Mouse (Mus musculus): ENCODE data around the gene Cyth3. TPM values are rescaled to one million over a fixed set of nuclear protein-coding genes. Genes with fewer than 3 reads are reported as not detected.

Gene Cyth3
- polyA plus RNA-seq, 1 experiment from 2014 or later = 64.9 TPM

DNA sequence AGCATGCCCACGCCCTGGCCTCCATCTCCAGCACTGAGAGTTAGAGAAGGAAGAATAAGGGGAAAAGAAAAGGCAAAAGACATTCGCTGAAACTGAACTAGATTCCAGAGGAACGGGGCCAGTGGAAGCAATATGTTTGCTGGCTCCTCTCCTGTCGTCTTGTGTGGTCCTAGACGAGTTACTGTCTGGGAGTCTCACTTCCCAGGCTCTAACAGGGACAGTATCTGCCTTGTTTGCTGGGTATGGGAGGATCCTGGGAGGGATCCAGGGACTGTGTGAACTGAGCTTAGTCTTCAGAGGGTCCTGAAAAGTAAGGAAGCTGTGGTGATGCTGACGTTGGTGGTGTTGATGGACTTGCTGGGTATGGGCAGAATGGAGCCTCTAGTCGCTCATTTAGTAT, 10.3 kb upstream of the Cyth3 start:
- no peak overlapping the region for H3K9ac ChIP-seq (ENCODE audit: low read depth, low read length)
- H3K27ac ChIP-seq (ENCODE audit: low read depth, low read length) = no peak overlapping the region
- no peaks in the 10 kb centered on the region for H3K4me1 ChIP-seq (ENCODE audit: control insufficient read depth, insufficient read depth, low read length)
- WGBS = 68% methylated on average over 7 of the region's 7 CpGs
- no peaks in the 10 kb centered on the region for H3K27me3 ChIP-seq (ENCODE audit: control insufficient read depth, insufficient read depth, low read length)
- ATAC-seq (ENCODE audit: low FRiP score, low TSS enrichment) = no peak
- no peaks in the 10 kb centered on the region for H3K36me3 ChIP-seq (ENCODE audit: control insufficient read depth, insufficient read depth, low read length)
- H3K4me3 ChIP-seq (ENCODE audit: low read length) = no peak overlapping the region
- H3K9me3 ChIP-seq (ENCODE audit: control insufficient read depth, low read length) = no peaks in the 10 kb centered on the region
- no peak overlapping the region for H3K4me2 ChIP-seq (replicated peaks; ENCODE audit: low read depth, low read length)

DNA sequence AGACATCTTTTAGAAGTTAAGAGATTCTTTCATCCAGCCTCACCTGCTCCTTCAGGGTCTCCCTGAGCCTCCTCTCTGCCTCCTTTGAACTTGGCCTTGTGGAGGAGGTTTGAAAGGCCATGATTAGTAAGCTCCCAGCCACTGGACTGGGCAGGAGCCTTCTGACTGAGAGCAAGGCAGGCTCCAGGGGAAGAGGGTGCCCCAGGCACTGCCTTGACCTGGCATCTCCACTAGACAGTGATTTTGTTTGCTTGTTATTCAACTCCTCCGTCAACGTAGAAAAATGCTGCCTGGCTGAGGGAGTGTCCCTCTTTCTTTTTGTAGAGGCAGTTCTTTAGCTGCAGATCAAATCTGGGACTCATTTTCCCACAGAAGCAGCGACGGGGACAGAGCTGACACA, 9.0 kb upstream of the Cyth3 start:
- H3K4me2 ChIP-seq (replicated peaks; ENCODE audit: low read depth, low read length) = no peak overlapping the region
- ATAC-seq (ENCODE audit: low FRiP score, low TSS enrichment) = no peak
- no peaks in the 10 kb centered on the region for H3K27me3 ChIP-seq (ENCODE audit: control insufficient read depth, insufficient read depth, low read length)
- H3K4me1 ChIP-seq (ENCODE audit: control insufficient read depth, insufficient read depth, low read length) = no peaks in the 10 kb centered on the region
- no peak overlapping the region for H3K9ac ChIP-seq (ENCODE audit: low read depth, low read length)
- H3K9me3 ChIP-seq (ENCODE audit: control insufficient read depth, low read length) = no peaks in the 10 kb centered on the region
- H3K36me3 ChIP-seq (ENCODE audit: control insufficient read depth, insufficient read depth, low read length) = no peaks in the 10 kb centered on the region
- no peak overlapping the region for H3K27ac ChIP-seq (ENCODE audit: low read depth, low read length)
- H3K4me3 ChIP-seq (ENCODE audit: low read length) = no peak overlapping the region
- 52% methylated on average over 4 of the region's 4 CpGs for WGBS

DNA sequence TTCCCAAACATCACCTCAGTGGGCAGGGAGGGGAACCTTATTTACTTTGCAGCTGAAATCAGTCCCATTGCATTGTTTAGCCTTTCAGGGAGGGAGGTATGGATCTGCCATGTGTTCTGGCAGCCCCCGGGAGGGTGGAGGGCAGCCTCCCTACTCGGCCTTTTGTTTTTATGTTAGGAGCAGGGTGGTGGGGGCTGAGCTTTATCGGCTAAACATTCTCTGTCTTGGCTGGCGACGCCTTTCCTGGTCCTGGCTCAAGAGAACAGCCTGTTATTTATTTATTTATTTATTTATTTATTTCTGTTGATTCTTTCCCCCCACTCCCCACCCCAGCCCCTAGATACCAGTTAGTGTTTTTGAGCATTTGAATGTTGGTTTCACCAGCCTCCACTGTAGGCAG, 7.7 kb upstream of the Cyth3 start:
- Histone ChIP-seq H3K36me3 (ENCODE audit: control insufficient read depth, insufficient read depth, low read length) (no peaks in the 10 kb centered on the region), H3K9me3 (ENCODE audit: control insufficient read depth, low read length) (no peaks in the 10 kb centered on the region), H3K27ac (ENCODE audit: low read depth, low read length) (no peak overlapping the region), H3K4me2 (replicated peaks; ENCODE audit: low read depth, low read length) (no peak overlapping the region), H3K27me3 (ENCODE audit: control insufficient read depth, insufficient read depth, low read length) (no peaks in the 10 kb centered on the region), H3K9ac (ENCODE audit: low read depth, low read length) (no peak overlapping the region), H3K4me1 (ENCODE audit: control insufficient read depth, insufficient read depth, low read length) (no peaks in the 10 kb centered on the region), H3K4me3 (ENCODE audit: low read length) (no peak overlapping the region)
- 78% methylated on average over 5 of the region's 5 CpGs for WGBS
- no peak for ATAC-seq (ENCODE audit: low FRiP score, low TSS enrichment)

DNA sequence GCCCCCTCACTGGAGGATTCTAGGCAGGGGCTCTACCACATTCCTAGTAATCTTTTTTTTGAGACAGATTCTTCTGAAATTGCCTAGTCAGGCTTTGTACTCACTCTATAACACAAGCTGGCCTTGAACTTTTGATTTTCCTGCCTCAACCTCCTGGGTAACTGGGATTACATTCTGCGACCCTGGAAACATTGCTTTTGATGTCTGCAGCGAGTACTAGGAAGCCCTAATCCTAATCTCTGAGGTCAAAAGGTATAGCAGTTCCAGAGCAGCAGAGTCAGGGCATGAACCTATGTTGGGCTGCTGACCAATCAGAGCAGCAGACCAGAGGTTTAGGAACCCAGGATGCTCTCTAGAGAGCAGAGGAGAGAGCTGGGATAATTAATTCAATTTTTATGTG, 6.9 kb upstream of the Cyth3 start:
- ATAC-seq (ENCODE audit: low FRiP score, low TSS enrichment) = no peak
- Histone ChIP-seq H3K4me2 (replicated peaks; ENCODE audit: low read depth, low read length) (no peak overlapping the region), H3K9ac (ENCODE audit: low read depth, low read length) (no peak overlapping the region), H3K4me3 (ENCODE audit: low read length) (no peak overlapping the region), H3K9me3 (ENCODE audit: control insufficient read depth, low read length) (no peaks in the 10 kb centered on the region), H3K36me3 (ENCODE audit: control insufficient read depth, insufficient read depth, low read length) (no peaks in the 10 kb centered on the region), H3K27ac (ENCODE audit: low read depth, low read length) (no peak overlapping the region), H3K4me1 (ENCODE audit: control insufficient read depth, insufficient read depth, low read length) (no peaks in the 10 kb centered on the region), H3K27me3 (ENCODE audit: control insufficient read depth, insufficient read depth, low read length) (no peaks in the 10 kb centered on the region)
- 84% methylated on average over 2 of the region's 2 CpGs for WGBS

DNA sequence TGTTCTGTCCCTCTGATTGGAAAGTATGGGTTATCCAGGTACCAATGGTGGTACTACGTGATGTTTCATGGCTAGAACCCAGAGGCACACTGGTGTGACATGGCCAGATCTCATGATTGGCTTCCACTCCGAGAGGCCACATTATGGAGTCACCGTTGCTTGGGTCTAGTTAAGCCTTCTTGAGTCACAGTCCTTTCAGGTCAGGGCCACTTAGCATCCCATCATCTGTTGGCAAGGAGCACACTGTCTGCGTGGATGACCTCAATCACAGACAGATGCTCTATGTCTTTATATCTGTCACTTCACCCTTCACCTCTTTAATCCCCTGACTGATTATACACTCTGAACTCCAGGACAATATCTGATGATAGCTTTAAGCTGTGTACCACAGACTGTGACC, 6.1 kb upstream of the Cyth3 start:
- H3K27me3 ChIP-seq (ENCODE audit: control insufficient read depth, insufficient read depth, low read length) = no peaks in the 10 kb centered on the region
- H3K9ac ChIP-seq (ENCODE audit: low read depth, low read length) = no peak overlapping the region
- no peak for ATAC-seq (ENCODE audit: low FRiP score, low TSS enrichment)
- H3K4me2 ChIP-seq (replicated peaks; ENCODE audit: low read depth, low read length) = no peak overlapping the region
- H3K36me3 ChIP-seq (ENCODE audit: control insufficient read depth, insufficient read depth, low read length) = no peaks in the 10 kb centered on the region
- peaks cover 2% of the 10 kb centered on the region; the same call in 1 of the 2 replicates for H3K4me1 ChIP-seq (ENCODE audit: control insufficient read depth, insufficient read depth, low read length)
- 86% methylated on average over 4 of the region's 4 CpGs for WGBS
- no peak overlapping the region for H3K27ac ChIP-seq (ENCODE audit: low read depth, low read length)
- H3K9me3 ChIP-seq (ENCODE audit: control insufficient read depth, low read length) = no peaks in the 10 kb centered on the region
- H3K4me3 ChIP-seq (ENCODE audit: low read length) = no peak overlapping the region

DNA sequence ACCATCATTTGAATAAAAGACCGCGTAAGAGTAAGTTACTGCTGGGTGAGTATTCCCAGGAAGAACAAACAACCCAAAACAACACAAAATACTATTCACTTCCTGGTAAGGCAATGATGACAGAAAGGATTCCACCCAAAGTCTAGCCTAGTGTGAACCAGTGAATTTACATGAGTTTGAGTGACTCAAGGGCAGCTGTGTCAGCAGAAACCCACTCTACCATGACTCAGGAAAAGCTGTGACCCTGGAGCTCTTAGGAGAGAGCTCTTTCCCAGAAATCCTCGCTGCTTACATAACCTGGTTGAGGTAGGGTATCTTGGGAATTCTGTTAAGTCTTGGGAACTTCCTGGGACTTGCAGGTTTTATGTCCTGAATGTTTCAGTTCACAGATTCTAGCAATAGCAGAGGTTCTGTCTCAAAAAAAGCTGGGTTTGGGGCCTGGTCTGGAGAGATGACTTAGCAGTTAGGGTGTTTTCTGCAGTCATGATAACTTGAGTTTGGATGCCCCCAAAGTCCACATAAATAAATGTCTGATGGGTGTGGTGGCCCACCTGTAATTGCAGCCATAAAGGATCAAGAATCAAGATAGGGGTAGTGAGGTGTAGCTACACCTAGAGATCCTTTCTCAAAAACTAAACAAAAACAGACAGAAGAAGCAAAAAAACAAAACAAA, 5.5 kb upstream of the Cyth3 start:
- Histone ChIP-seq H3K27me3 (ENCODE audit: control insufficient read depth, insufficient read depth, low read length) (no peaks in the 10 kb centered on the region), H3K9me3 (ENCODE audit: control insufficient read depth, low read length) (no peaks in the 10 kb centered on the region), H3K4me2 (replicated peaks; ENCODE audit: low read depth, low read length) (no peak overlapping the region), H3K9ac (ENCODE audit: low read depth, low read length) (no peak overlapping the region), H3K4me1 (ENCODE audit: control insufficient read depth, insufficient read depth, low read length) (peaks cover 8% of the 10 kb centered on the region), H3K4me3 (ENCODE audit: low read length) (no peak overlapping the region), H3K27ac (ENCODE audit: low read depth, low read length) (no peak overlapping the region), H3K36me3 (ENCODE audit: control insufficient read depth, insufficient read depth, low read length) (no peaks in the 10 kb centered on the region)
- ATAC-seq (ENCODE audit: low FRiP score, low TSS enrichment) = no peak
- 87% methylated on average over 3 of the region's 3 CpGs for WGBS

DNA sequence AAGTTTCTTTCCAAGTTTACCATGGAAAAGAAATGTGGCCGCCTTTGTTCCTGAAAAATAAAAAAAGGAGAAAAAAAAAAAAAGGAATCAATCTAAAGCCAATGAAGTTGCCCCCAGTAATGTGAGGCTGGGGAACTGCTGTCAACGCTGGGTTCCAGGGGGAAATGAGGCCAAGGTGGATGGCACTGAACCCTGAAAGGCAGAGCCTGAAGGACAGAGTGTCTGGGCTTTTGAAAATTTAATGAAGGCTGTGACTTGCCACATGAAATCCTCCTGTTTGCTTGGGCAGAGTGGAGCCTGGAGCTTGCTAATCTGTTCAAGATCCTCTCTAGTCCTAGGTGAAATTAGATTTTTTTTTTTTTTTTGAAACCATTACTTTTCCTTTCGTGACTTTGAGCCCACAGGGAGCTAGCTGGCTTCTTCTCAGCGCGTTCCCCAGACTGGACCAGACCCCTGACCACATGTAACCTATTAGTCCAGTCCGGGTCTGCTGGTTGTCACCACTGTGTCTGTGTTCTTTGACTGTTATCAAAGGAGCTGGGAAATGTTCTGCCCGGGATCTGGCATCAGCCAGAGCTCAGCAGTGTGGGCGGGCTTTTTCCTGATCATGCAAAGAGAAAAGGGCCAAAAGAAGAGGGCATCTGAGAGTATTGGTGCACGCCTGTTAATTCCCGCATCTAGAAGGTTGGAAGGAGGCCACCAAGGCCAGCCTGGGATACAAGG, 4.6 kb upstream of the Cyth3 start:
- Histone ChIP-seq H3K9ac (ENCODE audit: low read depth, low read length) (no peak overlapping the region), H3K27me3 (ENCODE audit: control insufficient read depth, insufficient read depth, low read length) (no peaks in the 10 kb centered on the region), H3K36me3 (ENCODE audit: control insufficient read depth, insufficient read depth, low read length) (no peaks in the 10 kb centered on the region), H3K4me2 (replicated peaks; ENCODE audit: low read depth, low read length) (no peak overlapping the region), H3K9me3 (ENCODE audit: control insufficient read depth, low read length) (no peaks in the 10 kb centered on the region), H3K4me1 (ENCODE audit: control insufficient read depth, insufficient read depth, low read length) (peaks cover 11% of the 10 kb centered on the region), H3K4me3 (ENCODE audit: low read length) (no peak overlapping the region), H3K27ac (ENCODE audit: low read depth, low read length) (no peak overlapping the region)
- no peak for ATAC-seq (ENCODE audit: low FRiP score, low TSS enrichment)
- 64% methylated on average over 10 of the region's 10 CpGs for WGBS

DNA sequence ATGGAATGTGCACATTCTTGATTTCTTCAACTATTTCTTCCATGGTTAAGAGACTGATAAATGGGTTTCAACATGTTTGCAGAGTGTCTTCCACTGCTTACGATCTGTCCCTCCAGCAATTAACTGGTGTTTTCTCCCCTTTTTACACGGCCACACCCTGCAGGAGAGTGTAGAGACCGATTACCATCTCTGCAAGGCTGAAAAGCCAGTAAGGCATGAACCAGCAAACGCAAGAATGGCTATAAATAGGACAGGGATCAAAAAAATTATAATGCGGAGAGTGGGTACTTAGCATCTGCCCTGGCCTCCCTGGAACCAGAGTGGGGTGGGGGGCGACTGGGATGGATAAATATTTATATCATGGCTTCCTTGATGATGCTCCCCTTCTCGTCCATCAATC, 3.7 kb upstream of the Cyth3 start:
- Histone ChIP-seq H3K4me3 (ENCODE audit: low read length) (no peak overlapping the region), H3K27me3 (ENCODE audit: control insufficient read depth, insufficient read depth, low read length) (no peaks in the 10 kb centered on the region), H3K27ac (ENCODE audit: low read depth, low read length) (no peak overlapping the region), H3K36me3 (ENCODE audit: control insufficient read depth, insufficient read depth, low read length) (no peaks in the 10 kb centered on the region), H3K4me2 (replicated peaks; ENCODE audit: low read depth, low read length) (no peak overlapping the region), H3K4me1 (ENCODE audit: control insufficient read depth, insufficient read depth, low read length) (peaks cover 16% of the 10 kb centered on the region), H3K9ac (ENCODE audit: low read depth, low read length) (no peak overlapping the region), H3K9me3 (ENCODE audit: control insufficient read depth, low read length) (no peaks in the 10 kb centered on the region)
- no peak for ATAC-seq (ENCODE audit: low FRiP score, low TSS enrichment)
- WGBS = 68% methylated on average over 7 of the region's 7 CpGs

DNA sequence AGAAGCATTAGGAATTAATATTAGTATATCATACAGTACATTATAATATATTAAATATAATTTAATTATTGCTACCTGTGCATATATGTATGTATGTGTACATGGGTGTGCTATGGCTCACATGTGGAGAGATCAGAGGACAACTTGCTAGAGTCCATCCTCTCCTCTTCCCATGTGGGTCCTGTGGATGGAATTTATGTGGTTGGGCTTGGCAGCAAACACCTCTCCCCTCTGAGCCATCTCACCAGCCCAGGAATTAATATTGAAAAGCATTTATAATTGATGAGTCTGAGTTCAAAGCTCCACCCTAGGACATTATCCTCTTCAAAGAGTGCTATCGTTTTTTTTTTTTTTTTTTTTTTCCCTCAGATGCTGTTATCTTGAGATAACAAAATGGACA, 2.1 kb upstream of the Cyth3 start:
- no peaks in the 10 kb centered on the region for H3K9me3 ChIP-seq (ENCODE audit: control insufficient read depth, low read length)
- no peak overlapping the region for H3K4me3 ChIP-seq (ENCODE audit: low read length)
- 16% methylated on average over 1 of the region's 1 CpGs for WGBS
- no peak overlapping the region for H3K4me2 ChIP-seq (replicated peaks; ENCODE audit: low read depth, low read length)
- peaks cover 29% of the 10 kb centered on the region for H3K4me1 ChIP-seq (ENCODE audit: control insufficient read depth, insufficient read depth, low read length)
- no peak overlapping the region for H3K9ac ChIP-seq (ENCODE audit: low read depth, low read length)
- H3K27ac ChIP-seq (ENCODE audit: low read depth, low read length) = no peak overlapping the region
- no peaks in the 10 kb centered on the region for H3K36me3 ChIP-seq (ENCODE audit: control insufficient read depth, insufficient read depth, low read length)
- H3K27me3 ChIP-seq (ENCODE audit: control insufficient read depth, insufficient read depth, low read length) = no peaks in the 10 kb centered on the region
- ATAC-seq (ENCODE audit: low FRiP score, low TSS enrichment) = no peak
